Mouse (Mus musculus): Measurements from ENCODE around the gene Poldip3.

- peak; percentile 61 for TF ChIP-seq CTCF (IDR thresholded peaks at IDR 0.05; ENCODE audit: low read depth, low read length)
- TF ChIP-seq POLR2A (IDR thresholded peaks at IDR 0.05; ENCODE audit: borderline replicate concordance, low read depth, low read length), result no peak
Measured at GRCm38 (mm10) chr15:83156929-83157666, 7.9 kb upstream of the Poldip3 start.
